Mouse (Mus musculus) spleen, postnatal 4 days (tissue): ENCODE measurements around the gene Cnot11.
"Not testable (repeated sequence)": the region's sequence is repeated elsewhere in the genome, so short reads cannot be mapped to it uniquely, and the experiment has no call there.

Experiments
- DNase-seq, 2 experiments: peaks; one replicate each; pipeline ENCODE4 v3.0.0; 2022; ENCODE audit warnings: low spot score in 2 of 2

The Cnot11 gene

DNA sequence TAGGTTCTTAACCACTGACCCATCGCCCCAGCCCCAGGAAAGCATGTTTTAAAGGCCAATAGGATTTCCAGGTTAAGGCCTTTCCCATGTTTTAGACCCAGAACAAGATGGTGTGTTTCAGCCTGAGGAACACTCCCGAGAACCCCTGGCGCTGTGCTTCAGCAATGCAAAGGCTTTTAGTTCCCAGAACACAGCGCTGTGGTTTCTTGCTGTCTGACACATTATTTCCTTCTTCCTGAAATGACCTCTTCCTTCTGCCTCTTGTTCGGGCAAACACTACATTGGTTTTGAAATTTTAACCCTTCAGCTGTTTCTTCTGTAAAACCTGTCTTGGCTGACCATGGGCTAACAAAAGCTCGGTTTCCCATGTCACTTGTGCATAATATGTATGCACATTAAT lies 44.3 kb downstream of the Cnot11 start:
- no peak for DNase-seq

DNA sequence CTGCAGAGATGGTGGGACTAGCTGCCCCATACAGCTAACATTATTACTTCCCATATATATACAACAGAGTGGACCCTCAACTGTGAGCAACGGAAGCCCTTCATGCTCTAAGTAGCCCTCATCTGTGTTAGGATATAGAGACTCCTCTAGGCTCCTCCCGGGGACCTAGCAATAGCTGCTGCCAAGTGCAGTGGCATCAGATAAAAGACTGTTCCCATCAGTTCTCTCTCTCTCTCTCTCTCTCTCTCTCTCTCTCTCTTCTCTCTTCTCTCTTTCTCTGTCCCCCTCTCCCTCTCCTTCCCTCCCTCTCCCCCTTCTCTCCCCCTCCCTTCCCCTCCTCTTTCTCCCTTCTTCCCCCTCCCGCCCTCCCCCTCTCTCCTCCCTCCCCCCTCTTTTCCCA lies 46.4 kb downstream of the Cnot11 start:
- no peak for DNase-seq

DNA sequence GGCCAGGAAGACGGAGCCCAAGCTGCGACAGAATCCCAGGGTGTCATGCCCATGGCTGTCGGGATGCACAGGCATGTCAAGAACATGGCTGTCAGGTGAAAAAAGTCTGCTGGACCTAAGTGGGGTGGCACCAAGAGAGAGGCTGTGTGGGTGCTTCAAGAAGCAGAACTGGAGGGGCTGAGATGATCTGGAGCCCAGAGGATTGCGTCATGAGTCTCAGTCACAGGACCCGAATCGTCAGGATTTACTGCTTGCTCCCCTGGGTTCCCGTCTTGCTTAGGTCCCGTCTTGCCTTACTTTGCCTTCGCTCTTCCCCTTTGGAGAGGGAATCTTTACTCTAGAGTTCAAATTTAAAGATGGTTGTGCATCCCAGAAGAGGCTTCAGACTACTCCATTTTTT lies 48.4 kb downstream of the Cnot11 start:
- no peak for DNase-seq

DNA sequence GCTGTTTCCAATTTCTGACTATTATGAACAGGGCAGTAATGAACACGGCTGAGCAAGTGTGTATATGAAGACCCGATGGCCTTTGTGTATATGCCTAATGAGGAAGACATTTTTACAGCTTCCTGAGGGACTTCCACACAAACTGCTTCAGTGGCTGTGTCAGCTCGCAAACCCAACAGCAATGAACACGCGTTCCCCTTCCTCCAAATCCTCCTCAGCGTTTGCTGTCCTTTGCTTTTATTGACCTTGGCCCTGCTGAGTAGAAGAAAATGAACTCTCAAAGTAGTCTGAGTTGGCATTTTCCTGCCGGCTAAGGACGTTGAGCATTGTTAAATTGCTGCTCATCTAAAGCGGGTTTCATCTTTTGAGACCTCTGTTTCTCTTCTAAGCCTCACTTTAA lies 50.6 kb downstream of the Cnot11 start:
- no peak for DNase-seq

DNA sequence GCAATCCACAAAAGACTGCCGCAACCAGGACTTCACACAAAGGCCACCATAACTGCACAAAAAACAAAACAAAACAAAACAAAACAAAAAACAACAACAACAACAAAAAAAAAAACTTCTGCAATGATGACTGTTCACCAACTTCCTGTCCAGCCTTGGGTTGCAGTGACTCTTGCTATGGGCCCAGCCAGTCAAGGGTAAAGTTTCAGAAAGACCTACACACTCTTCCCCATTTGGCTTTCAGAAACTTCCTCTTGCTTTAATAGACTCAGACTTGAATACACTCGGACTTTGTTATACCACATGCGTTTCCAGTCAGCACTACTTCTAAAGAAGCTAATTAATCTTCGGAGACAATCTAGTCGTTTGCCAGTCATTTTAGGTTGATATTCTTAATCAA lies 55.4 kb downstream of the Cnot11 start:
- no peak for DNase-seq

DNA sequence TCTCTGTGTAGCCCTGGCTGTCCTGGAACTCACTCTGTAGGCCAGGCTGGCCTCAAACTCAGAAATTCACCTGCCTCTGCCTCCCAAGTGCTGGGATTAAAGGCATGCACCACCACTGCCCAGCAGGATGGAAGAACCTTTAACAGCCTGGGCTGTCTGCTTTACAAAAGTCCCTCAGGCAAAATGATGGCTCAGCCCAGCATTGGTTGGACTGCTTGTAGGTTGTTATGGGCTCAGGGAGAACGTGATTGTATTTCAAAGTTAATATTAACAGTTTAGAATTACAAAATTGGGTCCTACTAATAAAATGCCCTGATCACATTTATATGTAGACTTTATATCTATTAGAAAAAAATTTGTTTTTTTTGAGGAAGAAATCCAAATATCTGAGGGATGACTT lies 56.8 kb downstream of the Cnot11 start:
- not testable (repeated sequence) for DNase-seq

DNA sequence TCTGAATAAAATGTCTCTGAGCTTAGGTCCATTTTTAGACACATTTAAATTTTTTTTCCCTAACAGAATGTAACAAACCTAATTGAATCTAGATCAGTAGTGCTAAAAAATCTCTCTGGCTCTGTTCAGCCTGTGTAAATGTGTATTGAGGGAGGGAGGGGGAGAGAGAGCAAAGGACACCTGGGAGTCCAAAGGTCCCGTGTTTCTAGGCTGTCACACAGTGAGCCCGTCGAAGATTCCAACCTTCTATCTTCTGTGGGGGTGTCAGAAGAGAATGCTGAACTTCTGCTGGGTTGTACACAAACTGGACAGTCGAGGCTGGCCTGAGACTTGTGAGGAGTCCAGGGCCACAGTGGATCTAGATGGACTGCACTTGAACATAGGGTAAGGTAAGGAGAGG lies 57.3 kb downstream of the Cnot11 start:
- DNase-seq: no peak

DNA sequence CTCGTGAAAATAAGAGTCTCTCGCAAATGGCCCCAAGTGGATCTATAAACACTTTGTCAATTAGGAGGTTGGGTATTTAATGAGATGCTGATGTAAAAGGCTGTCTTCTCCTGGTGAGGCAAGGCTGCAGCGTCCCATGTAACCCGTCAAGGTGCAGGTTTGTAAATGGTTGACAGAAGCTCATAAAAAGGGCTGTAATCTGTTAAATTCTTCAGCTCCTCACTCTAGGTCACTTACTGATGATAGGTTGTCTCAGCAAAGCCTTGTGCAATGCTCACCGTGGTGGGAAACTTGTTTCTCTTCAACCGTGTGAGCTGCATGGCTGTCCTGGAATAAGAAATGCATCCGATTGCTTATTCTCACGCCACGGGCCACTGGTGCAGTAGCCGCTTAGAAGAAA lies 59.0 kb downstream of the Cnot11 start:
- DNase-seq: no peak
